Mouse (Mus musculus): ENCODE results near the gene Ctns. TPM values are rescaled to one million over a fixed set of nuclear protein-coding genes. Genes with fewer than 3 reads are reported as not detected.

Gene Ctns
- total RNA-seq, 4 experiments from 2014 or later, result 7.5 to 10.0 (median 9.6) TPM

GRCm38 (mm10) chr11:73194444-73194843 is 4.4 kb downstream of the Ctns start:
- DNase-seq (ENCODE audit: low spot score), result no peak

DNA sequence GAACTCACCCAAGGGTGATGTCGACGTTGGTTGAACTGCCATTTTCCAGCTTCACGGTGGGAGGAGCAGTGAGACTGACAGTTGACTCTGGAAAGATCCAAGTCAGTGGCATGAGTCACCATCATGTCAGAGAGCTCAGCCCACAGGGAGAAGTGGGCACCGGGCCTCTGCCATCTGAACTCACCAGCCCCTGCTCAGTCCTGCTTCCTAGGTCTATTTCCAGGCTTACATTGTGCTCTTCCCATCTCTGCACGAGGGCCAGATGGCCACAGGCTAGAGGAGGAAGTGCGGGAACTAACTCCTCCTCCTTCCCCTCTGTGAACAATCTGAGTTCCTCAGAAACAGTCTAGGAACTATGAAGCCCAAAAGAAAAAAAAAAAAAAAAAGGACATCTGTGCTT is 5.8 kb downstream of the Ctns start:
- no peak for DNase-seq (ENCODE audit: low spot score)

DNA sequence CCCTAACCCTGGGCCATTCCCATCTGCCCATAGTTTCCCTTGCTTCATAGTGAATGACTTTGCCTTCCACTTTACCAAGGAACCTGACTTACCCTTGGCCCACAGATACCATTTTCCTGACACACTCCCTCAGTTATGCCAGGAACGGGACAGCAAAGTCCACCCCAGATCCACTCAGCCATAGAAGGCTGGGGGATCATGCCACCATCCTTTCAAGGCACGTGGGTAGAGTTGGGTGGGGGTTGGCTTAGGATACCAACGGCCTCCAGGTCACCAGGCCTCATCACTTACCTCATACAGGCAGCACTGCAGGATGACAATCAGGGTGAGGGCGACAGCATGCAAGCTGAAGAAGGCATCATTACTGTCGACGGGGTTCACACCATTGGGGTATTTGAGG is 11.6 kb downstream of the Ctns start:
- no peak for DNase-seq (ENCODE audit: low spot score)

DNA sequence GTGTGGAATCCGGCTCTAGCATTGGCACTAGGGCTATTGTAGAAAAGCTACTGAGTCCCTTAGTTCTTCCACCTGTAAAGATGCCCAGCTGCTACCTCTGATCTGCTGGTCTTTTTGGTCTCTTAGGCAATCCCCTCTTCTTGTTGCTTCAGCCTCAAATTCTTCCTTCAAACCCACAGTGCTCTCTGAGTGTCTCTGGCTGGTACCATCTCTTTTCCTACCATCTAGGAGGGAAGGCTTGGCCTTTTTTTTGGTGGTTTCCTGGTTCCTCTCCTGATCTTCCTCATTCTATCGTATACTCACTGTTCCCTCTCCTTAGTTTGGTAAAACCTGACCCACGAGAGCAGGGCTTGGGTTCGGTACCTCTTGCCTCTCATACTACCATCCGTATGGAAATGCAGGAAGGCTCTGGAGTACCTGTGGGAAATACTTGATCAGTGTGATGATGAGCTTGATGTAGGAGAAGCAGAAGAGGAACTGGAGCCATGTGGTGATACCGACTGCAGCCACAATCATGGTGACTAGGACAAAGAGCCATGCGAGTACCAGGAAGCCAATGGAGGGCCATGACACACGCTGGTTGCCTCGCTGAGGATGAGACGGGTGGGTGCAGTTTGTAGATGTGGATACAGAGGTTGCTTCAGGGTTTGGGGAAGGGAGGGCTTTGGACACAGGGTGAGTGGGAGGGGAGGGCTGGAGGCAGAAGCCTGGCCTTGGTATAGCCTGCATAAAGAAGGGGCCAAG is 12.8 kb downstream of the Ctns start:
- DNase-seq (ENCODE audit: low spot score), result no peak

DNA sequence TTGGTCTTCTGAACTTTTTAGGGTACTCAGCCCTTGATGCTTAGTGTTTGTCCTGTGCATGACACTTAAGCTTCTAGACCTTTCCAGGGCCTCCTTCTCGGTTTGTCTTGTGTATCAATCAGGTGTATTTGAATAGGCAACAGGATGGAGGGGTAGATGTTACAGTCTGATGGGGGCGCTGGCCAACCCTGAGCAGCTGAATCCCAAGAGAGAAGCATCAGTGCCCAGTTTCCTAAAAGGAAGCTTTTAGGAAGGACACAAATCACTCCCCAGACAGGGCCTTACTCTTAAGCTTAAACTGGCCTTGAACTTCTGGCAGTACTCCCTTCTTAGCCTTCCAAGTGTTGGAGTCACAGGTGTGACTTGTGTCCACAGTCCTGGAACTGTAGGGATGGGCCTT is 20.9 kb downstream of the Ctns start:
- no peak for DNase-seq (ENCODE audit: low spot score)

DNA sequence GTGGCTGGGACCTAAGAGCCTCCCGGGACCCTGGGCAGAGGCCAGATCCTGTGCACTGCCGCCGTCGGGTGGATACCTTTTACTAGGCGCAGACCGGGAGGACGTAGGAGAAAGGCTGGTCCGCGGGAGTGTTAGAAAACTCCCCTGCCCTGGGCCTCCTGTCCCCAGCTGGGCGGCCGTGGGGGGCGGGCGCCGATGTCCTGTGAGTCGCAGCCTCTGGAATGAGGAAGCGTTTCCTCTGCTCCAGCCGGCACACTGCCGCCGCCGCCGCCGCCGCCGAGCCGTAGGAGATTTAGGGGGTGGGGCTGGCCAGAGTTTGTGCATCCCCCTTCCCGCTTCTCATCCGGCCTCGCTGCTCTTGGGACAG is 21.4 kb downstream of the Ctns start:
- DNase-seq (ENCODE audit: low spot score), result peak; percentile 84

- peak; percentile 96 for DNase-seq (ENCODE audit: low spot score)
Measured at GRCm38 (mm10) chr11:73176608-73177508, 22.0 kb downstream of the Ctns start, which contains the start of the genes Emc6 and Tax1bp3. Gene Emc6, minus strand, starts transcription at chr11:73177037. Gene Tax1bp3, plus strand, starts transcription at chr11:73177083.

- DNase-seq (ENCODE audit: low spot score), result no peak
Measured at GRCm38 (mm10) chr11:73176186-73176585, 22.7 kb downstream of the Ctns start.

DNA sequence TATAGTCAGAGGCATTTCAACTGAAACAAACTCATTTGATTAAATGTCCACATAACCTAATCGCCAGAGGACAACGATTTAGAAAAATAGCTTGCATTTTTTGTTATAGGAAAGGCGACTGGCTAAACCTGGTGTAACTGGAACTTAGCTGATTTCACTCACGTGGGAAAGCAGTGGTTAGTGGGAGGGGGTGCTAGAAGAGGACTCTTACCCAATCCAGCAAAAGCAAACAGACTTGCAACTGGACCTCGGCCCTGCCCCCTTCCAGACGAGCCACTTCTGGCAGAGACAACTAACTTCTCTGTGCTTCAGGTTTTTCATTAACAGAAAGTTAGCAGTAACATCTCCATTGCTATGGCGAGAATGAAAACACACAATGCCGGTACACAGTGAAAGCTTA is 23.2 kb downstream of the Ctns start:
- no peak for DNase-seq (ENCODE audit: low spot score)

DNA sequence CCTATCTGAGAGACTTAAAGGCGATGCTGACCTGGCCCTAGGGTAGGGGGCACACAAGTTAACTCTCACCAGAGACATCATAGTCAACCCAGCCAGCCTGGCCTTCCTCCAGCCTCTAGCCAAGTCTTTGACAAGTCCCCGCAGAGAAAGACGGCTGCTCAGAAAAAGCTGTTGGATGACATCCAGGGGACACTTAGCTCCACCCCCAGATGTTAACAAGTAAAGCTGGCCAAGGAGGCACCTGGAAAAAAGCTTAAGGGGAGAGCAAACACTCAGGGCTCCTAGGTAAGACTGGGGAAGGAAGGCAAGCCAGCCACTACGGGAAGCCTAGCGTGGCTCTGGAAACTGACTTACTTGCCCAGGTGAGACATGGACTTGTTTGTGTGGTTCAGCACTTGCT is 26.7 kb downstream of the Ctns start:
- peak; percentile 84 for DNase-seq (ENCODE audit: low spot score)

DNA sequence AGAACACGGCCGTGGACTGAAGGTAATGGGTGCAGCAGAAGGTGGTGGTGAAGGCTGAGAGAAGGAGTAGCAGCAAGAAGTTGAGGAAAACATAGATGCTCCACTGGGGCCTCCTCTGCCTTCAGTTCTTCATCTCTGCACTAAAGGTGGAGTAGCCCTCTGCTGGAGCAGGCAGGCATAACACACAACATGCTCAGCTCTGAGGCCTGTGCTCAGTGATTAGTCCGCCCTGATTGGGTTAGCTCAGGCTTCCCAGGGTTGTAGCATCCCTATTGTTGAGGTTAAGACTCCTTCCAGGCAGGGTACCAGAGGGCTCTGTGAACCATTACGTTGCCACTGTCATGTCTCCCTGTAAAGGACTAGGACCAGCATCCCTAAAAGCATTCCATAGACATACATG is 29.6 kb downstream of the Ctns start:
- peak; percentile 42 for DNase-seq (ENCODE audit: low spot score)

GRCm38 (mm10) chr11:73168576-73168975 is 30.3 kb downstream of the Ctns start:
- no peak for DNase-seq (ENCODE audit: low spot score)

GRCm38 (mm10) chr11:73168071-73168470 is 30.8 kb downstream of the Ctns start:
- no peak for DNase-seq (ENCODE audit: low spot score)

GRCm38 (mm10) chr11:73162284-73162683 is 36.6 kb downstream of the Ctns start:
- no peak for DNase-seq (ENCODE audit: low spot score)

- no peak for DNase-seq (ENCODE audit: low spot score)
Measured at GRCm38 (mm10) chr11:73161616-73162015, 37.2 kb downstream of the Ctns start.

GRCm38 (mm10) chr11:73160811-73161200 is 38.0 kb downstream of the Ctns start:
- peak; percentile 67 for DNase-seq (ENCODE audit: low spot score)

- no peak for DNase-seq (ENCODE audit: low spot score)
Measured at GRCm38 (mm10) chr11:73159957-73160810, 38.7 kb downstream of the Ctns start, which contains the start of gene P2rx5. Gene P2rx5, plus strand, starts transcription at chr11:73160421.

DNA sequence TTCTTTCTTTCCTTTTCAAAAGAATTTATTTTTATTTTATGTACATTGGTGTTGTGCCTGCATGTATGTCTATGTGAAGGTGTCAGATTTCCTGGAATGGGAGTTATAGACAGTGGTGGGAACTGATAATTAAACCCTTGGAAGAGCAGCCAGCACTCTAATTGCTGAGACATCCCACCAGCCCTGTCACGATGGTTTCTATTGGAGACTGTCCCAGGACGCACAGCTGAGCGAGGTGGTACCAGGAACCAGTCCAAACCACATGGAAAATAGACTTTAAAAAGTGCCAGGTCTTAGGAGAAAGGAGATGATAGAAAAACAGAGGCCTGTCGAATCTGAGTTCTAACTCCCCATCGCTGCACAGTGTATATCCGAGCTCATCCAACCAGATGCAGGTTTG is 43.8 kb downstream of the Ctns start:
- no peak for DNase-seq (ENCODE audit: low spot score)

DNA sequence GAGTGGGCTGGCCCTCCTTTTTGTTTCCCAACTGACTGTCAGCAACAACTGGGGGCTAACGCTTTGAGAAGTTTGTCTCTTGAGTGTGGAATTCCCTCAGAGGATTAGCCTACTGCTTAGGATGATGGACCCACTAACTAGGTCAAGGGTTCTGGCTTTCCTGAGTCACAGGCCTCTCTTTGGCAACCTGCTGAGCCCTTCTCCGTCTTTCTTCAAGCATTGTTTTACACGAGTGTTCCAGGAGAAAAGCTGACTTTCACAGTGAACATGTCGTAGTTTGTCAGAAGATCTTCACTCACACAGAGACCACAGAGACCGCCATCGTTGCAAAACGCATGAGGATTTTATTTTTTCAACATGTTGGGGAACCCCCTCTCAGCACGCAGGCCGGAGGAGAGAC is 50.6 kb downstream of the Ctns start:
- no peak for DNase-seq (ENCODE audit: low spot score)

GRCm38 (mm10) chr11:73146975-73147365 is 51.9 kb downstream of the Ctns start:
- no peak for DNase-seq (ENCODE audit: low spot score)

DNA sequence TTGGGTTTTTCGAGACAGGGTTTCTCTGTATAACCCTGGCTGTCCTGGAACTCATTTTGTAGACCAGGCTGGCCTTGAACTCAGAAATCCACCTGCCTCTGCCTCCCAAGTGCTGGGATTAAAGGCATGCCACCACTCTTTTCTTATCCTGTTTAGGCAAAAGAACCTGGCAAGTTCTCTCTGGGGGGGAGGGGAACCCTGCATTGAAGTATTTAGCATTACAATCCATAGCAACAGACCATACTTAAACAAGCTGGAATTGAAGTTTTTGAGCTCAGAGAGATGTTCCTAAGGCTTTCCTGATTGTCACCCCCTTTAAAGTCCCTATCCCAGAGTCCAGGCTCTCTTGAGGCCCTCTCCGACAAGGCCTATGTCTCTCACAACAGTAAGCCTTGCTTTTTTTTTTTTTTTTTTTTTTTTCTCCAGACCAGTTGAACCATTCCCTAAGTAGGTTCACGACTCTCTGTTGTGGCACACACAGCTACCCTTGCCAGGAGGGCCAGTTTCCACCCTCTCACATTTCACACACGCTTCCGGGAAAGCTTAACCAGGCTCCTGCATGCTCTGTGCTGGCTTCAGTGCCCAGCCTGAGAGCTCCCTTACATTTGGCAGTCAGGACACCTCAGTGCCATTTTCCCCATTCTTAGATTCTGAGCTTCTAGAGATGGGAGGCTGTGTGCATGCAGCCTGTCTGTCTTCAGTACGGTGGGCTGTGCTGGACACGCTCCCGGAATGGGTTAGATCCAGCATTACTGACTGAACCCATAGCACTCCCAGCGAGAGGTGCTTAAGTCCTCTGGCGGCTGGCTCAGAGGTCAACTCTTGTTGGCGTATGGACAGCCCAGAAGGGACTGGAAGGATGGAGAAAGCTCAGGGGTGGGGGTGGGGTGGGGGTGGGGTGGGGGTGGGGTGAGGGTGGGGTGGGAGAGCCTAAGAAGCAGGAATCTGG is 52.5 kb downstream of the Ctns start:
- DNase-seq (ENCODE audit: low spot score), result no peak

Data from heart, adult 8-10 months (tissue).